Mouse (Mus musculus) heart, embryonic 14.5 days (tissue): Measurements from ENCODE around the gene Nek6. TPM values are rescaled to one million over a fixed set of nuclear protein-coding genes. Genes with fewer than 3 reads are reported as not detected.

Source experiments
- ATAC-seq: fragments of 200-750 bp; cut with Nextera tagmentation; 2 replicates; pipeline ENCODE4 v1.8.0; 2017; ENCODE audit warnings: low read depth, moderate TSS enrichment; ENCODE audit not compliant: insufficient number of reproducible peaks, insufficient read depth, low FRiP score
- H3K27ac ChIP-seq, 2 experiments: fragments of 200-500 bp in 1 of 2; fragments of 300-500 bp in 1 of 2; sonication (generic) in 1 of 2; replicated peaks in 1 of 2; 2 replicates each; pipeline ENCODE4 v1.5.1; 2012 to 2014; ENCODE audit warnings: low read depth in 2 of 2, low read length in 2 of 2, control low read depth in 1 of 2, mild to moderate bottlenecking in 1 of 2, mixed read lengths in 1 of 2; ENCODE audit not compliant: control insufficient read depth in 1 of 2, insufficient read depth in 1 of 2
- H3K27me3 ChIP-seq: fragments of 300-500 bp; sonication (generic); 2 replicates; pipeline ENCODE4 v1.6.1; 2014; ENCODE audit warnings: mild to moderate bottlenecking, low read length, control low read depth; ENCODE audit not compliant: control insufficient read depth, insufficient read depth
- H3K36me3 ChIP-seq: fragments of 300-500 bp; sonication (generic); 2 replicates; pipeline ENCODE4 v1.6.1; 2014; ENCODE audit warnings: mild to moderate bottlenecking, control low read depth, low read length, mixed read lengths; ENCODE audit not compliant: control insufficient read depth, insufficient read depth
- H3K4me1 ChIP-seq, 2 experiments: fragments of 200-500 bp in 1 of 2; fragments of 300-500 bp in 1 of 2; sonication (generic) in 1 of 2; 2 replicates each; pipeline ENCODE4 v1.6.1; 2012 to 2014; ENCODE audit warnings: low read length in 2 of 2, control low read depth in 1 of 2, mixed read lengths in 1 of 2; ENCODE audit not compliant: control insufficient read depth in 2 of 2, insufficient read depth in 2 of 2
- H3K4me2 ChIP-seq: fragments of 300-500 bp; sonication (generic); 2 replicates; pipeline ENCODE4 v1.6.1; 2014; ENCODE audit warnings: mild to moderate bottlenecking, low read length
- H3K4me3 ChIP-seq, 2 experiments: fragments of 200-500 bp in 1 of 2; fragments of 300-500 bp in 1 of 2; sonication (generic) in 1 of 2; 2 replicates each; pipeline ENCODE4 v1.5.1; 2012 to 2014; ENCODE audit warnings: low read length in 2 of 2, mild to moderate bottlenecking in 2 of 2, control low read depth in 1 of 2, low read depth in 1 of 2, moderate library complexity in 1 of 2; ENCODE audit not compliant: control insufficient read depth in 1 of 2, insufficient read depth in 1 of 2
- H3K9ac ChIP-seq: fragments of 300-500 bp; sonication (generic); 2 replicates; pipeline ENCODE4 v1.6.1; 2014; ENCODE audit warnings: mild to moderate bottlenecking, low read length
- H3K9me3 ChIP-seq: fragments of 300-500 bp; sonication (generic); 2 replicates; pipeline ENCODE4 v1.6.1; 2016; ENCODE audit warnings: low read length, control low read depth; ENCODE audit not compliant: control insufficient read depth
- WGBS: fragments of 180-500 bp; shearing (Covaris S2); extraction: QIAGEN DNeasy Blood & Tissue Kit; methylation state at CpG from one replicate; pipeline ENCODE4 v1.1.7; 2014; 5-methylcytosine and 5-hydroxymethylcytosine counted together
- polyA plus RNA-seq: library from polyadenylated mRNA; unstranded; fragments of >200 nt; fragmentation: Nextera tagmentation; extraction: Ambion mirVana; gene quantifications from 2 replicates; pipeline ENCODE4 v1.2.1, GENCODE M21; 2014

The Nek6 gene
- polyA plus RNA-seq, 1 experiment from 2014 or later = 69.7 TPM

DNA sequence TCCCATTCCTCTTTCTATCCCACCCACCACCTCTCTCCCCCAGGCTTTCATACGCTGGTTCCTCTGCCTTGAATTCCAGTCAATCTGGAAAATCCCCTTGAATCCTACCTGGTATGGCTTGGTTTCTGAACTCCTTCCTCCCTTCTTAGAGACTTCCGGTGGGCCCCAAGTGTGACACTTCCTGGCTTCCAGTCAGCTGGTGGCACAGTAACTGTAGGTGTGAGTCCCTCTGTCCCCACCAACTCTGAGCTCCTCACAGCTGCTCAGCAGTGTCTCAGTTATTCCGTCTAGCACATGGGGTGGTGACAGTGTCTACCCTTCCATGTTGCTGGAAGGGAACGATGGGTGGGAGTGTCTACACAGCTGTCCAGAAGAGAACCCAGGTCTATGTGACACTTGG is 32.8 kb upstream of the Nek6 start:
- Histone ChIP-seq H3K27me3 (no peaks in the 10 kb centered on the region), H3K4me2 (no peak overlapping the region), H3K27ac (no peak overlapping the region), H3K36me3 (no peaks in the 10 kb centered on the region), H3K9me3 (no peaks in the 10 kb centered on the region; the same call in 1 of the 2 replicates), H3K4me3 (no peak overlapping the region), H3K4me1 (peaks cover 2% of the 10 kb centered on the region in 2 experiments; a peak in 1 of 4 replicates), H3K9ac (no peak overlapping the region)
- WGBS = 79% methylated on average over 4 of the region's 4 CpGs
- ATAC-seq = no peak

DNA sequence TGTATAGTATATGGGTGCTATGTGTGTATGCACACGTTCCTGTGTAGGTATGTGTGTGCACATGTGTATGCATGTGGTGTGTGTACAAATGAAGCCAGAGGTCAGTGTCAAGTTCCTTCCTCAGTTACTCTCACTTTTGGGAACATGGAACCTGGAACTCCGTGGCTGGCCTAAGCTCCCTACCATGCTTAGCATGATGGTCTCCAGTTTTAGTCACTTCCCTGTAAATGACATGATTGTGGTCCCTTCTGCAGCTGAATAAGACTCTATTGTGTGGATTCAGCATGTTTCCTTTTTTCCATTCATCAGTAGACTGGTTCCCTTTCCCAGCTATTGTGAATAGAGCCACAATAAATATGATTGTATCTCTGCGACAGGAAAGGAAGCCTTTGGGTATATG is 31.9 kb upstream of the Nek6 start:
- Histone ChIP-seq H3K4me3 (no peak overlapping the region), H3K9ac (no peak overlapping the region), H3K27me3 (no peaks in the 10 kb centered on the region), H3K4me2 (no peak overlapping the region), H3K36me3 (no peaks in the 10 kb centered on the region), H3K4me1 (peaks cover 8% of the 10 kb centered on the region in 2 experiments), H3K9me3 (no peaks in the 10 kb centered on the region), H3K27ac (no peak overlapping the region; a peak in 1 of 4 replicates)
- 76% methylated on average over 3 of the region's 3 CpGs for WGBS
- no peak for ATAC-seq

DNA sequence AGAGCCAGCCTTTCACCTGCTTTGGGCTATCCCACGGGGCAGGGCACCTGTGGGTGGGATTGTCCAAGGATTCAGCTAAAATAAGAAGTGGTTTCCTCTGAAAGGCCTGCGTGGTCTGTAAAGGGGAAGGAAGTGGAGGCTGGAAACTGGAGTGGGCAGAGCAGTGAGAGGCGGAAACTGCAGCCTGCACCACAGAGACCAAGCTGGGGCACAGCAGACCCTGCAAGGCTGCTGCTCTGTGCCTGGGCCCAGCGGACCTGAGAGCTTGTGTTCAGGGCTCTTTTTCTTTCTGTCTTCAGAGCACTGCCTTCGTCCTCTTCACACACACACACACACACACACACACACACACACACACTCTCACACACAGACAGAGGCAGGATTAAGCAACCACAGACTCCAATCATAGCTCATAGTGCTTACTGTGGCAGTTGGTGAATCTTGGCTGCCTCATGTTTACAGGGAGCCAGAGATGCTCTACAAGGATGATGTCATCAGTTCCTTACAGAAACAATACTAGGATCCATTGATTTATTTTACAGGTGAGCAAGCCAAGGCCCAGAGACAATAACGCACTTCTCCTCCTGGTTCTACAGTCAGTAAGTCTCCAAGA is 30.2 kb upstream of the Nek6 start:
- Histone ChIP-seq H3K4me2 (no peak overlapping the region), H3K27ac (0 out of 4 replicates have a peak overlapping the region, but pooled peaks of 1 of the 2 experiments have one; percentile 14), H3K36me3 (no peaks in the 10 kb centered on the region), H3K27me3 (no peaks in the 10 kb centered on the region), H3K4me3 (no peak overlapping the region), H3K4me1 (peaks cover 21 to 25% of the 10 kb centered on the region in 2 experiments), H3K9me3 (no peaks in the 10 kb centered on the region), H3K9ac (no peak overlapping the region)
- WGBS = 73% methylated on average over 6 of the region's 6 CpGs
- ATAC-seq = no peak

DNA sequence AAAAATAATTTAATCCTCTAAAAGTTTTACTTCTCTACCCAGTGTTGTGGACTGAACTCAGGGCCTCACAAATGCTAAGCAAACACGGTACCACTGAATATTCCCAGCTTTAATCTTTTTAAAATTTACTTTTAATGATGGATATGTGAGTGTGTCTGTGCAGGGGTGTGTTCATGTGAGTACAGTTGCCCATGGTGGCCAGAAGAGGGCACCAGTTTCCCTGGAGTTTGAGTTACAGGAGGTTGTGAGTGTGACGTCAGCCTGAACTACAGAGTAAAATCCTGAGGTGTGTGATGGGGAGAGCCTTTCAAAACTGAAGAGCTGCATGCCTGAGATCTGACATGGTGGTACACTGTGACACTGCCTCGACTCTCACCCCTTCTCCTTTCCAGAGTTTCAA is 29.3 kb upstream of the Nek6 start:
- ATAC-seq = no peak
- Histone ChIP-seq H3K4me3 (no peak overlapping the region), H3K27ac (no peak overlapping the region), H3K4me2 (no peak overlapping the region), H3K9me3 (no peaks in the 10 kb centered on the region), H3K9ac (no peak overlapping the region), H3K36me3 (no peaks in the 10 kb centered on the region), H3K4me1 (peaks cover 21 to 31% of the 10 kb centered on the region in 2 experiments), H3K27me3 (no peaks in the 10 kb centered on the region)
- WGBS = 75% methylated on average over 3 of the region's 3 CpGs

DNA sequence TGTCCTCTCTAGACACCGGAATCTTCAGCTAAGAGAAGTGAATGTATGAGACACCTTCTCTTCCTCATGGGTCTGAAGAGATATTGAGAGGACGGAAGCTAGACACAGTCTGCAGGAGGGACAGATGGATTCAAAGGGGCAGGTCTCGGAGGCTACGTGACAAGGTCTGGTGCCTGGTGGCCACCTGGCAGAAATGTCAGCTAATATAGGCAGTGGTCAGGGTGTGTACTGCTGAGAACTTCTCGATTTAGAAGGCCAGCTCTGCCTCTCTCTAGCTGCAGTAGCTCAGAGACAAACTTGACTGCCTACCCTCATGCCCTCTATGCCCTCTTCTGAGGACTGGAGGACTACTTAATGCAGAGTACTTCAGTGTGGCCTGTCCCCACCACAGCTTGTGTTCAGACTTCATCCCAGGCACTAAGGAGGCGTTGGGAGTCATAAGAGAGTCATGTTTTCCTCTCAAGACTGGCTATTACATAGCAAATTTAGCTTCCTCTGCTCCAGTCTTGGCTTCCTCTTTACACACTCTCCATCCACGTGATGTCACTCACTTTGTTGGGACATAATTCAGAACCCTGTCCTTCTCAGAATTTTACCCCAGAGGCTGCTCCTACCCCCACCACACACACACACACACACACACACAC is 28.3 kb upstream of the Nek6 start:
- Histone ChIP-seq H3K27ac (no peak overlapping the region), H3K9me3 (no peaks in the 10 kb centered on the region), H3K4me1 (peaks cover 21 to 31% of the 10 kb centered on the region in 2 experiments), H3K4me3 (no peak overlapping the region), H3K27me3 (no peaks in the 10 kb centered on the region), H3K36me3 (no peaks in the 10 kb centered on the region), H3K9ac (no peak overlapping the region), H3K4me2 (no peak overlapping the region)
- no peak for ATAC-seq
- WGBS = 87% methylated on average over 7 of the region's 7 CpGs

DNA sequence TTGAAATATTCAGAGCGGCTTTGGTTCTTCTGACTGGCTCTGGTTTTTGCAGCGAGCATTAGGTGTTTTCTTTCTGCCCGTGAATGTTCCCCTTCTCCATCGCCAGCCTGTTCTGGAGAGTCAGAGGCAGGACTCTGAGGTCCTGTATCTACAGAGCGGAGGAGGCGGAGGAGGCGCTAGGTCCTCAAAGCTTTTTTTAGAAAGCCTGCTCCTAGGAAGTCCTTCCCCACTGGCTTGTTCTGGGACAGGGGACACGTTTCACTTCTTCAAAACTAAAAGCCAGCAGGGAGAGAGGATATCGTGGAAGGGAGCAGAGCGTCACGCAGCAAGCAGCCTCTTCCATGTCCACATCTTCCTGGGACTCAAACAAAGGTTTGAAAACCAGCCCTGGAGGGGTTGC is 26.9 kb upstream of the Nek6 start:
- Histone ChIP-seq H3K4me2 (peak overlapping the region; percentile 29), H3K4me3 (no peak overlapping the region), H3K27me3 (no peaks in the 10 kb centered on the region), H3K9ac (0 out of 2 replicates have a peak overlapping the region, but pooled peaks have one; percentile 19), H3K27ac (no peak overlapping the region), H3K4me1 (peaks cover 21 to 29% of the 10 kb centered on the region in 2 experiments), H3K9me3 (no peaks in the 10 kb centered on the region), H3K36me3 (no peaks in the 10 kb centered on the region)
- no peak for ATAC-seq
- 46% methylated on average over 11 of the region's 11 CpGs for WGBS

DNA sequence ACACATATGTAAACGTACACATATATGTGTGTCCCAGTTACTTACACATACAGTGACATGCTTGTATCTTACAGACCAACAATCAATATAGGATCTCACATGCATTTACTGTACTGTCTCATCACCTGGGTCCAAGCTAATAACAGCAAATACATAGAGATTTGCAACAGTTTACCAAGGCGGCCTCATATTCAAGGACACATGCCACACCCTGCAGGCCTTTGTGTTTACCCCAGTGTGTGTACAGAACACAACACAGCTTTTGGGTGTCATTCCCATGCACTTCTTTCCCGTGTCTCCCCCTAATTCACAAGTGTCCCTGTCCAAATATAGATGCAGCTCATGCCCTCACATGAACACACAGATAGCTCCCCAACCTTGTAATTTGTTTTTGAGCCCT is 26.0 kb upstream of the Nek6 start:
- no peaks in the 10 kb centered on the region for H3K27me3 ChIP-seq
- no peak overlapping the region for H3K4me2 ChIP-seq
- peak overlapping the region; percentile 63 to 68 for H3K27ac ChIP-seq
- H3K36me3 ChIP-seq = no peaks in the 10 kb centered on the region
- WGBS = 85% methylated on average over 3 of the region's 3 CpGs
- no peak overlapping the region for H3K9ac ChIP-seq
- H3K9me3 ChIP-seq = no peaks in the 10 kb centered on the region
- no peak overlapping the region for H3K4me3 ChIP-seq
- no peak for ATAC-seq
- peaks cover 19 to 29% of the 10 kb centered on the region in 2 experiments for H3K4me1 ChIP-seq
